Mouse (Mus musculus) kidney, adult 8-10 months (tissue): ENCODE results near the gene Sephs2.

Source experiments
- DNase-seq, 2 experiments: peaks; one replicate each; pipeline ENCODE4 v3.0.0; 2022

Gene Sephs2

GRCm38 (mm10) chr7:127232622-127233367 is 41.1 kb downstream of the Sephs2 start, which contains the start of the genes Zfp553 and Sept1:
TSS of gene Zfp553 (plus strand) at chr7:127233061.
TSS of gene Sept1 (minus strand) at chr7:127233130.
- peak; percentile 80 to 84 for DNase-seq

GRCm38 (mm10) chr7:127231826-127232621 is 41.8 kb downstream of the Sephs2 start:
- DNase-seq = no peak

- DNase-seq = no peak
Observed at GRCm38 (mm10) chr7:127231376-127231775, 42.5 kb downstream of the Sephs2 start.

- DNase-seq = peak; percentile 73 to 86
Observed at GRCm38 (mm10) chr7:127228615-127229303, 45.1 kb downstream of the Sephs2 start.

GRCm38 (mm10) chr7:127225147-127225995 is 48.5 kb downstream of the Sephs2 start:
- no peak for DNase-seq

GRCm38 (mm10) chr7:127224616-127225015 is 49.2 kb downstream of the Sephs2 start:
- DNase-seq = no peak

GRCm38 (mm10) chr7:127223515-127224478 is 50.1 kb downstream of the Sephs2 start:
- DNase-seq = no peak

- DNase-seq = no peak
Observed at GRCm38 (mm10) chr7:127223106-127223505, 50.7 kb downstream of the Sephs2 start.
